Mouse (Mus musculus) liver, embryonic 15.5 days (tissue): ENCODE results near the gene Macf1. TPM values are rescaled to one million over a fixed set of nuclear protein-coding genes. Genes with fewer than 3 reads are reported as not detected.

Experiments used
- ATAC-seq: fragments of 200-750 bp; cut with Nextera tagmentation; 2 replicates; pipeline ENCODE4 v1.8.0; 2017; ENCODE audit warnings: moderate number of reproducible peaks, mild to moderate bottlenecking, moderate library complexity; ENCODE audit not compliant: insufficient read depth
- H3K27ac ChIP-seq: fragments of 300-500 bp; sonication (generic); replicated peaks from 2 replicates; pipeline ENCODE4 v1.5.1; 2015; ENCODE audit warnings: mild to moderate bottlenecking, inconsistent platforms
- H3K27me3 ChIP-seq: fragments of 300-500 bp; sonication (generic); 2 replicates; pipeline ENCODE4 v1.6.1; 2015; ENCODE audit warnings: mild to moderate bottlenecking, inconsistent platforms
- H3K36me3 ChIP-seq: fragments of 300-500 bp; sonication (generic); replicated peaks from 2 replicates; pipeline ENCODE4 v1.6.1; 2015; ENCODE audit warnings: moderate library complexity, mild to moderate bottlenecking, inconsistent platforms
- H3K4me1 ChIP-seq: fragments of 300-500 bp; sonication (generic); replicated peaks from 2 replicates; pipeline ENCODE4 v1.6.1; 2015; ENCODE audit warnings: inconsistent platforms
- H3K4me2 ChIP-seq: fragments of 300-500 bp; sonication (generic); 2 replicates; pipeline ENCODE4 v1.6.1; 2015; ENCODE audit warnings: moderate library complexity, mild to moderate bottlenecking, inconsistent platforms
- H3K4me3 ChIP-seq: fragments of 300-500 bp; sonication (generic); replicated peaks from 2 replicates; pipeline ENCODE4 v1.5.1; 2015; ENCODE audit warnings: mild to moderate bottlenecking, inconsistent platforms
- H3K9ac ChIP-seq: fragments of 300-500 bp; sonication (generic); 2 replicates; pipeline ENCODE4 v1.6.1; 2015; ENCODE audit warnings: moderate library complexity, mild to moderate bottlenecking, inconsistent platforms
- H3K9me3 ChIP-seq: fragments of 300-500 bp; sonication (generic); replicated peaks from 2 replicates; pipeline ENCODE4 v1.6.1; 2016; ENCODE audit warnings: inconsistent platforms
- WGBS: fragments of 180-500 bp; shearing (Covaris S2); methylation state at CpG from one replicate; pipeline ENCODE4 v1.1.7; 2015; ENCODE audit warnings: mixed read lengths; ENCODE audit not compliant: insufficient replicate concordance; 5-methylcytosine and 5-hydroxymethylcytosine counted together
- polyA plus RNA-seq: library from polyadenylated mRNA; unstranded; fragments of >200 nt; fragmentation: Nextera tagmentation; extraction: Ambion mirVana; gene quantifications from 2 replicates; pipeline ENCODE4 v1.2.1, GENCODE M21; 2015

Macf1 gene
- polyA plus RNA-seq, 1 experiment from 2014 or later: 8.4 TPM

DNA sequence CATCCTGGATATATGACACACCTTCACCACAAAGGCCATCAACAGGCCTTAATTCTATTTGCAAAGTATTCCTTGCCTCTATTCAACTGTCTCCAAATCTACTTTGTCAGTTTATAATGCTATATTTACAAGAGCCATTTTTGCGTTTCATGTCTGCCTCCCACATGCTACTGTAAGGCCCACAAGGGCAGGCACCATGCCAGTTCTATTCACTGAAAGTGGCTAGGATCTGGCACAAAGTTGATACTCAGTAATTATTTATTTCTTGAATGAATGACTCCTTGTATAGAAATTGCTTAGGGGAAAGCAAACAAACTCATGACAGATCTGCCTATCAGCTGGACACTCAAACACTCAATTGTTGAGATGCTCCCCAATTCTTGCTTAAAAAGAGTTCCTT, 280.1 kb downstream of the Macf1 start:
- no peak overlapping the region for H3K4me3 ChIP-seq
- no peaks in the 10 kb centered on the region for H3K9me3 ChIP-seq
- H3K4me2 ChIP-seq: no peak overlapping the region
- ATAC-seq: no peak
- H3K36me3 ChIP-seq: peaks cover 10% of the 10 kb centered on the region
- H3K9ac ChIP-seq: no peak overlapping the region
- 84% methylated on average over 1 of the region's 1 CpGs for WGBS
- H3K27ac ChIP-seq: no peak overlapping the region
- H3K27me3 ChIP-seq: no peaks in the 10 kb centered on the region
- peaks cover 32% of the 10 kb centered on the region for H3K4me1 ChIP-seq

GRCm38 (mm10) chr4:123402244-123402643, 281.9 kb downstream of the Macf1 start:
- Histone ChIP-seq H3K4me3 (no peak overlapping the region), H3K9me3 (no peaks in the 10 kb centered on the region), H3K4me2 (no peak overlapping the region), H3K36me3 (peaks cover 20% of the 10 kb centered on the region), H3K9ac (no peak overlapping the region), H3K27me3 (no peaks in the 10 kb centered on the region), H3K27ac (no peak overlapping the region), H3K4me1 (peaks cover 15% of the 10 kb centered on the region)
- no peak for ATAC-seq
- WGBS: 81% methylated on average over 1 of the region's 1 CpGs

- Histone ChIP-seq H3K4me2 (no peak overlapping the region), H3K4me3 (no peak overlapping the region), H3K4me1 (peaks cover 13% of the 10 kb centered on the region; the same call in 1 of the 2 replicates), H3K9ac (no peak overlapping the region), H3K36me3 (peaks cover 26% of the 10 kb centered on the region), H3K9me3 (no peaks in the 10 kb centered on the region), H3K27me3 (no peaks in the 10 kb centered on the region), H3K27ac (no peak overlapping the region)
- 77% methylated on average over 3 of the region's 3 CpGs for WGBS
- no peak for ATAC-seq
Observed at GRCm38 (mm10) chr4:123401265-123401664, 282.9 kb downstream of the Macf1 start.

DNA sequence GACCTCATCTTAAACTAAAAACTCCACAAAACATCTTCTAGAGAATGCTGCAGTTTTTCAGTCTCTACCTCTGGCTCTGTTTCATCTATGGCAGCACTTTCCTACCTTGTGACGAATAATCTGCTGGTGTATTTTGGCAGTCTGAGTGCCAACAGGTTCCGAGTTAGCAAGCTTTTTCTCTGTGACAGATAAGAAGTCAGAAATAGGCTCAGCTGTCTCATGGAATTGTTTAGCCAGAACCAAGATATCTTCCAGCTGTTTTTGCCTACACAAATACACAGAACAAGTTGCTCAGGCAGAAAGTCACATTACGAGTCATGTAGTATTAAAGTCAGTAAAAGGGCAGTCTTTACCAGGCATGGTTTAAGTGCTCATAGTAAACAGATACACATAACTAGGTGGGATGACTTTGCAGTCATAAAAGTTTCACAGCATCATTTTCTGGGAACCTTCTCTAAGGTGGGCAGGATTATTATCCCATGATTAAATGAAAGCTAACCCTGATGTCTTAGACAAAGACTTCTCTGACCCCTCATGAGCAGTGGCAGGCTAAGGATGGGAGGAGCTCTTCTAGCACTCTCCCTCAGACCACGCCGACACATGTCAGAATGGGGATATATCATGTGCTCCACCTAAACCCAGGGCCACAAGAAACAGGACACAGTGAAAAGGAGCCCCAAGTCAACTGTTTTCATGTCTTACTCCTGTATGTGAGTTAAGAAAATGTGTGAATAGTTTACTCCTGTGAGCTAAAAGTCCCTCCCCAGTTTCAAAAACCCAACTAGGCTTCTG, 286.3 kb downstream of the Macf1 start:
- Histone ChIP-seq H3K36me3 (peaks cover 55% of the 10 kb centered on the region), H3K4me3 (no peak overlapping the region), H3K9me3 (no peaks in the 10 kb centered on the region), H3K27ac (no peak overlapping the region), H3K27me3 (no peaks in the 10 kb centered on the region), H3K9ac (no peak overlapping the region), H3K4me2 (no peak overlapping the region), H3K4me1 (no peaks in the 10 kb centered on the region)
- 73% methylated on average over 5 of the region's 5 CpGs for WGBS
- ATAC-seq: no peak

DNA sequence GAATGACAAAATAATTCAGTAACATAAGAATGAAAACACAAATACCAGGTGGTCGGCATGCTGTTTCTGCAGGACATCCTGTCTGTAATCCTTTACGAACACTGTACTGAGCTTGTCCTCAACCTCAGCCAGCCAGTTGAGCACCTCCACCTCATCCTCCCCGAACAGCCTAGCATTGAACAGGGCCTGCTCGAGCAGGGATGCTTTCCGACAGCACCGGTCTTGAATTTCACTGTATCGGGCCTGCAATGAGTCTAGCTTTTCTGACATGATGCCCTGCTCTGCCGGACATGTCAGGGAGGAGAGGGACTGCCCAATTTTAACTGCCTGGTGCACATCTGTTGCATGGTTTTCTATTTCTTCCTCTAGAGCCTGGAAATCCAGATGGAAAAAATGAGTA, 287.1 kb downstream of the Macf1 start:
- H3K9ac ChIP-seq: no peak overlapping the region
- H3K4me2 ChIP-seq: no peak overlapping the region
- H3K9me3 ChIP-seq: no peaks in the 10 kb centered on the region
- no peak overlapping the region for H3K4me3 ChIP-seq
- H3K4me1 ChIP-seq: no peaks in the 10 kb centered on the region
- 85% methylated on average over 8 of the region's 8 CpGs for whole genome bisulfite sequencing
- H3K27ac ChIP-seq: no peak overlapping the region
- ATAC-seq: no peak
- H3K27me3 ChIP-seq: no peaks in the 10 kb centered on the region
- peaks cover 62% of the 10 kb centered on the region for H3K36me3 ChIP-seq

DNA sequence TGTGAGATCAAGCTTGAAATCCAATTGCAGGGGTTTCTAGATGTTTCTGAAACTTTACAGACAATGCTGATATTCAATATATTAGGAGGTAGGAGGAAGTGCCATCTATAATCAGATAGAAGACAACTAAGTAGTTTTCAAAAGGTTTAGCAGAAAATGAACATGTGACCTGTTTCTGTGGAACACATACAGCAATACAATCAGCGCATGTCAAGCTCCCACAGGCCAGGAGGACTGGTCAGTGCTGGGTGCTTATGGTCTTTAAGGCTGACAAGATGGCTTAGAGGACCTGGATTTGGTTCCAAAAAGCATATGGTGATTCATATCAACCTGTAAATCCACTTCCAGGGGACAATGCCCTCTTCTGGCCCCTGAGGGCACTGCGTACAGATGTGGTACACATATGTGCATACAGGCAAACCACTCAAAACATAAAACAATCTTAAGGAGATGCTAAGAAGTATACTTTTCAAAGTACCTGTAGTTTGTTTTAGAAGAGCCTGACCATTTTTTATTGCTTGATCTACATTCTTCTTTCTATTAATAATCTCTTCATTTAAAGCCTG, 288.6 kb downstream of the Macf1 start:
- no peak overlapping the region for H3K4me2 ChIP-seq
- H3K4me1 ChIP-seq: no peaks in the 10 kb centered on the region
- no peak overlapping the region for H3K27ac ChIP-seq
- peaks cover 71% of the 10 kb centered on the region for H3K36me3 ChIP-seq
- H3K27me3 ChIP-seq: no peaks in the 10 kb centered on the region
- H3K9ac ChIP-seq: no peak overlapping the region
- H3K9me3 ChIP-seq: no peaks in the 10 kb centered on the region
- H3K4me3 ChIP-seq: no peak overlapping the region
- ATAC-seq: no peak
- 91% methylated on average over 2 of the region's 2 CpGs for WGBS

GRCm38 (mm10) chr4:123394878-123395277, 289.3 kb downstream of the Macf1 start:
- Histone ChIP-seq H3K4me3 (no peak overlapping the region), H3K4me1 (no peaks in the 10 kb centered on the region), H3K27me3 (no peaks in the 10 kb centered on the region), H3K9me3 (no peaks in the 10 kb centered on the region), H3K9ac (no peak overlapping the region), H3K27ac (no peak overlapping the region), H3K36me3 (peaks cover 74% of the 10 kb centered on the region), H3K4me2 (no peak overlapping the region)
- ATAC-seq: no peak
- WGBS: 81% methylated on average over 5 of the region's 5 CpGs

- ATAC-seq: no peak
- H3K4me3 ChIP-seq: no peak overlapping the region
- H3K4me1 ChIP-seq: no peaks in the 10 kb centered on the region
- H3K27me3 ChIP-seq: no peaks in the 10 kb centered on the region
- no peak overlapping the region for H3K27ac ChIP-seq
- no peak overlapping the region for H3K9ac ChIP-seq
- H3K4me2 ChIP-seq: no peak overlapping the region
- no peaks in the 10 kb centered on the region for H3K9me3 ChIP-seq
- 73% methylated on average over 1 of the region's 1 CpGs for WGBS
- peaks cover 77% of the 10 kb centered on the region for H3K36me3 ChIP-seq
Observed at GRCm38 (mm10) chr4:123394269-123394668, 289.9 kb downstream of the Macf1 start.

GRCm38 (mm10) chr4:123393004-123393403, 291.2 kb downstream of the Macf1 start:
- Histone ChIP-seq H3K4me3 (no peak overlapping the region), H3K27ac (no peak overlapping the region), H3K9ac (no peak overlapping the region), H3K4me1 (no peaks in the 10 kb centered on the region), H3K36me3 (peaks cover 82% of the 10 kb centered on the region), H3K4me2 (no peak overlapping the region), H3K27me3 (no peaks in the 10 kb centered on the region), H3K9me3 (no peaks in the 10 kb centered on the region)
- WGBS: 74% methylated on average over 3 of the region's 3 CpGs
- no peak for ATAC-seq

- H3K4me2 ChIP-seq: no peak overlapping the region
- H3K9me3 ChIP-seq: no peaks in the 10 kb centered on the region
- 75% methylated on average over 1 of the region's 1 CpGs for WGBS
- H3K27me3 ChIP-seq: no peaks in the 10 kb centered on the region
- H3K9ac ChIP-seq: no peak overlapping the region
- H3K4me1 ChIP-seq: no peaks in the 10 kb centered on the region
- H3K4me3 ChIP-seq: no peak overlapping the region
- no peak overlapping the region for H3K27ac ChIP-seq
- peaks cover 83% of the 10 kb centered on the region for H3K36me3 ChIP-seq
- no peak for ATAC-seq
Observed at GRCm38 (mm10) chr4:123392187-123392586, 292.0 kb downstream of the Macf1 start.

DNA sequence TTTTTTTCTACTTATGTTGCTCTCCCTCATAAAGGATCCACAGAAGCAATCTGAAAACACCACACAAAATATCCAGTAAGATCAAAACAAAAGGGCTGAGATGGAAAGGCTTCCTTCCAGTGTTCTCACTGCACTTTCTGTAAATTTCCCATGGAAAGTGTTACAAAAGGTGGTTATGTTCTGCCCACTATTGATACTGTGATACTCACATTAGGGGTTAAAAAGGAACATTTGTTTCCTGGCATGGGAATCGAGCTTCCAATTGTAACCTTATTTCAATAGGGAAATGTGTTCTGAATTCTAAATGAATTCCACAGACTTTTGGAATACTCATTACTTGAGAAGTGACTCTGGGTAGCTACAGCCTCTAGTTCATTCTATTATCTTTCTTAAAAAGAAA, 299.1 kb downstream of the Macf1 start:
- Histone ChIP-seq H3K36me3 (peaks cover 89% of the 10 kb centered on the region), H3K27me3 (no peaks in the 10 kb centered on the region), H3K4me1 (no peaks in the 10 kb centered on the region), H3K27ac (no peak overlapping the region), H3K9ac (no peak overlapping the region), H3K4me2 (no peak overlapping the region), H3K9me3 (no peaks in the 10 kb centered on the region), H3K4me3 (no peak overlapping the region)
- WGBS: 80% methylated on average over 1 of the region's 1 CpGs
- no peak for ATAC-seq
